Mouse (Mus musculus) hindbrain, embryonic 11.5 days (tissue): Measurements from ENCODE around the gene Fgf22. TPM values are rescaled to one million over a fixed set of nuclear protein-coding genes. Genes with fewer than 3 reads are reported as not detected.
A peak's percentile ranks its signal among the peaks of the same experiment; 100 is the strongest.

Experiments used
- ATAC-seq: fragments of 200-750 bp; cut with Nextera tagmentation; 2 replicates; pipeline ENCODE4 v1.8.0; 2017; ENCODE audit warnings: mild to moderate bottlenecking, moderate TSS enrichment, moderate library complexity; ENCODE audit not compliant: low FRiP score
- DNase-seq: peaks from one replicate; pipeline ENCODE4 v3.0.0-alpha.2; 2015; ENCODE audit warnings: low spot score
- H3K27ac ChIP-seq: fragments of 300-500 bp; sonication (generic); 2 replicates; pipeline ENCODE4 v1.5.1; 2014; ENCODE audit warnings: mild to moderate bottlenecking, low read depth, low read length
- H3K27me3 ChIP-seq: fragments of 300-500 bp; sonication (generic); 2 replicates; pipeline ENCODE4 v1.6.1; 2014; ENCODE audit warnings: mild to moderate bottlenecking, low read length, moderate library complexity, mixed read lengths; ENCODE audit not compliant: control insufficient read depth, insufficient read depth
- H3K36me3 ChIP-seq: fragments of 300-500 bp; sonication (generic); 2 replicates; pipeline ENCODE4 v1.6.1; 2014; ENCODE audit warnings: mild to moderate bottlenecking, low read length, moderate library complexity, mixed read lengths; ENCODE audit not compliant: control insufficient read depth, insufficient read depth
- H3K4me1 ChIP-seq: fragments of 300-500 bp; sonication (generic); replicated peaks from 2 replicates; pipeline ENCODE4 v1.6.1; 2014; ENCODE audit warnings: low read length, mixed read lengths; ENCODE audit not compliant: control insufficient read depth, insufficient read depth
- H3K4me2 ChIP-seq: fragments of 300-500 bp; sonication (generic); replicated peaks from 2 replicates; pipeline ENCODE4 v1.6.1; 2014; ENCODE audit warnings: mild to moderate bottlenecking, low read depth, low read length
- H3K4me3 ChIP-seq: fragments of 300-500 bp; sonication (generic); 2 replicates; pipeline ENCODE4 v1.5.1; 2014; ENCODE audit warnings: low read depth, low read length
- H3K9ac ChIP-seq: fragments of 300-500 bp; sonication (generic); 2 replicates; pipeline ENCODE4 v1.6.1; 2014; ENCODE audit warnings: low read depth, low read length
- H3K9me3 ChIP-seq: fragments of 300-500 bp; sonication (generic); 2 replicates; pipeline ENCODE4 v1.6.1; 2016; ENCODE audit warnings: low read length; ENCODE audit not compliant: control insufficient read depth
- WGBS: fragments of 180-500 bp; shearing (Covaris S2); extraction: QIAGEN DNeasy Blood & Tissue Kit; methylation state at CpG from one replicate; pipeline ENCODE4 v1.1.7; 2014; 5-methylcytosine and 5-hydroxymethylcytosine counted together
- polyA plus RNA-seq: library from polyadenylated mRNA; unstranded; fragments of >200 nt; fragmentation: Nextera tagmentation; extraction: Ambion mirVana; gene quantifications from 2 replicates; pipeline ENCODE4 v1.2.1, GENCODE M21; 2014

Fgf22 gene
- polyA plus RNA-seq, 1 experiment from 2014 or later, result 0.48 TPM

DNA sequence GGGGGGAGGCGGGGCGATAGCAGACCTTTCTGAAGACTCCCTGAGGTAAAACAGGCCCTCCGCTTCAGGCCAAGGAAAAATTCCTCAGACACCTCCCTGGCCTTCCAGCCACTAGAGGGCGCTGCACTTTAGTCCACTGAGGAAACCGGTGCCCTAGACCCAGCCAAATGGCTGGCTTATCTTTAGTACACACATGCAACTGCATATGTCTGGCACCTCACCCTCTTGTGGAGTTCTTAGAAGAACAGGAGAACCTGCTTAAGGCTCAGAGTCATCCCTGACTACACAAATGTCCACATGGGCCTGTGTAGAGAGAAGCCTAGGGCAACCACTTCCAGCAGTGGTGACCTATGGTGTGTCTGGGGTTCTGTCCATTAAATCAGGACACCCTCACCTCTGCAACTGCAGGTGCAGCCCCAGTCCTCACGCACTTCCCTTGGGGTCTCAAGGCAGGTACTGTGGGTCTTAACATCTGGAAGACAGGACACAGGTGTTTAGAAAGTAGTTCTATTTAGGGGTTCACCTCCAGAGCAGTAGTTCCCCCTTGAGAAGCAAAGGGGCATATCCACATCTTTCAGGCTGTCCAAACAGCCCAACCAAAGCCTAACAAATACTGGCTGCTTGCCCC is 42.3 kb upstream of the Fgf22 start:
- Histone ChIP-seq H3K9me3 (no peaks in the 10 kb centered on the region), H3K4me3 (no peak overlapping the region), H3K27me3 (peaks cover 29% of the 10 kb centered on the region), H3K27ac (no peak overlapping the region), H3K4me1 (no peaks in the 10 kb centered on the region), H3K36me3 (peaks cover 12% of the 10 kb centered on the region), H3K9ac (no peak overlapping the region), H3K4me2 (no peak overlapping the region)
- DNase-seq (peak; percentile 88), ATAC-seq (peak; percentile 39; the same call in 1 of the 2 replicates)
- 7% methylated on average over 5 of the region's 6 CpGs for WGBS

DNA sequence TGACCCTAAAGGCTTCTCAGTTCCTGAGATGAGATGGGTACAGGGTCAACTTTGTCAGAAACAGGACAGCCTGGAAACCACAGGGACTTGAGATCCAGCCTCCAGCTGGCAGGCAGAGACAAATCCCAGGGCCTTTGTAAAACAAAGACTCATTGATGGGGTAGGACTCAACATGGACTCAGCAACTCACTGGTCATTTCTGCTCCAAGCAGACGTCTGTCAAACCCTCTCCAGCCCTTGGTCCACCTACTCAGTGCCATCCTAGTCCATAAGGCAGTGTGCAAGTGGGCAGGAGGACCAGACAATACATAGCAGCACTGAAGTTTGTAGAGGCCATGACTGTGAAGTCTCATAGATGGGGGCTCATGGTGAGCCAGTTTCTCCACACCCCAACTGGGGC is 41.7 kb upstream of the Fgf22 start:
- H3K4me2 ChIP-seq, result no peak overlapping the region
- 33% methylated on average over 1 of the region's 1 CpGs for WGBS
- DNase-seq (no peak), ATAC-seq (no peak)
- no peaks in the 10 kb centered on the region for H3K4me1 ChIP-seq
- peaks cover 12% of the 10 kb centered on the region for H3K36me3 ChIP-seq
- H3K9me3 ChIP-seq, result no peaks in the 10 kb centered on the region
- no peak overlapping the region for H3K27ac ChIP-seq
- H3K4me3 ChIP-seq, result no peak overlapping the region
- peaks cover 34% of the 10 kb centered on the region for H3K27me3 ChIP-seq
- H3K9ac ChIP-seq, result no peak overlapping the region

GRCm38 (mm10) chr10:79714996-79715395 is 39.9 kb upstream of the Fgf22 start:
- peaks cover 7% of the 10 kb centered on the region for H3K36me3 ChIP-seq
- H3K27ac ChIP-seq, result no peak overlapping the region
- no peaks in the 10 kb centered on the region for H3K9me3 ChIP-seq
- H3K27me3 ChIP-seq, result peaks cover 45% of the 10 kb centered on the region
- ATAC-seq (no peak), DNase-seq (no peak)
- 68% methylated on average over 4 of the region's 4 CpGs for WGBS
- H3K4me3 ChIP-seq, result no peak overlapping the region
- no peaks in the 10 kb centered on the region for H3K4me1 ChIP-seq
- H3K4me2 ChIP-seq, result no peak overlapping the region
- no peak overlapping the region for H3K9ac ChIP-seq

DNA sequence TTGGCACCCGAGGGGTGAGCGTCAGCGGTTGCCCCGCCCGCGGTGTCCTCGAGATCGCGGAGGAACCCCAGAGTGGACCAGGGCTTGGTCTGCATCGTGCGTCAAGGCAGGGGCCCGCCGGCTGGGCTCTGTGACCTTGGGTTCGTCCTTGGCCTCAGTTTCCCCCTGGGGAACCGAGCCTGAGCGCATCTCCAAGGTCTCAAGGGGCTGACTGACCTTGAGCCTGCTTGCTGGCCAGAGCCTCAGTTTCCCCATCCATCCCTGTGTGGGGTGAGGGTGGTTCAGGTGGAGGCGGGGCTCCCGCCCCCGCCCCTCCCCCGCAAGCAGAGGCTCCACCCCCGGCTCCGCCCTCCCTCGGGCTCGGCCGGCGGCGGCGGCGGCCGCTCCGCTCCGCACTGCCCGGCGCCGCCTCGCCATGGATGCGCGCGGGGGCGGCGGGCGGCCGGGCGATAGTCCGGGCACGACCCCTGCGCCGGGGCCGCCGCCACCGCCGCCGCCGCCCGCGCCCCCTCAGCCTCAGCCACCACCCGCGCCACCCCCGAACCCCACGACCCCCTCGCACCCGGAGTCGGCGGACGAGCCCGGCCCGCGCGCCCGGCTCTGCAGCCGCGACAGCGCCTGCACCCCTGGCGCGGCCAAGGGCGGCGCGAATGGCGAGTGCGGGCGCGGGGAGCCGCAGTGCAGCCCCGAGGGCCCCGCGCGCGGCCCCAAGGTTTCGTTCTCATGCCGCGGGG is 38.5 kb upstream of the Fgf22 start, which contains the start of gene Hcn2:
Gene Hcn2 (plus strand): TSS at position 381 of the 734 bp plus-strand sequence.
- Histone ChIP-seq H3K4me3 (peak within 1 kb of the TSS; percentile 37), H3K4me2 (peak within 1 kb of the TSS; percentile 73), H3K27me3 (peaks cover 45% of the 10 kb centered on the region), H3K36me3 (no peaks in the 10 kb centered on the region), H3K9ac (peak within 1 kb of the TSS; percentile 50; the same call in 1 of the 2 replicates), H3K9me3 (no peaks in the 10 kb centered on the region), H3K27ac (no peak within 1 kb of the TSS), H3K4me1 (no peaks in the 10 kb centered on the region)
- WGBS, result 2% methylated on average over 44 of the region's 91 CpGs
- DNase-seq (peak; percentile 51), ATAC-seq (peak; percentile 45)

DNA sequence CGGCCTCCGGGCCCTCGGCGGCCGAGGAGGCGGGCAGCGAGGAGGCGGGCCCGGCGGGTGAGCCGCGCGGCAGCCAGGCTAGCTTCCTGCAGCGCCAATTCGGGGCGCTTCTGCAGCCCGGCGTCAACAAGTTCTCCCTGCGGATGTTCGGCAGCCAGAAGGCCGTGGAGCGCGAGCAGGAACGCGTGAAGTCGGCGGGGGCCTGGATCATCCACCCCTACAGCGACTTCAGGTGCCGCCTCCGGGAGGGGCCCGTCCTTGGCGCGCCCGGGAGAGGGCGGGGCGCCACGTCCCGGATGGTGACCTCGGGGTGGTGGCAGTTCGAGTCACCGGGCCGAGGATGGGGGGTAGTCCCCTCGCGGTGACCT is 37.9 kb upstream of the Fgf22 start:
- Histone ChIP-seq H3K4me1 (no peaks in the 10 kb centered on the region), H3K4me3 (peak overlapping the region; percentile 37), H3K36me3 (no peaks in the 10 kb centered on the region), H3K27ac (no peak overlapping the region), H3K4me2 (peak overlapping the region; percentile 73), H3K9me3 (no peaks in the 10 kb centered on the region), H3K9ac (0 out of 2 replicates have a peak overlapping the region, but pooled peaks have one; percentile 3), H3K27me3 (peaks cover 45% of the 10 kb centered on the region)
- ATAC-seq (no peak), DNase-seq (peak; percentile 51)
- WGBS, result 1% methylated on average over 41 of the region's 44 CpGs

DNA sequence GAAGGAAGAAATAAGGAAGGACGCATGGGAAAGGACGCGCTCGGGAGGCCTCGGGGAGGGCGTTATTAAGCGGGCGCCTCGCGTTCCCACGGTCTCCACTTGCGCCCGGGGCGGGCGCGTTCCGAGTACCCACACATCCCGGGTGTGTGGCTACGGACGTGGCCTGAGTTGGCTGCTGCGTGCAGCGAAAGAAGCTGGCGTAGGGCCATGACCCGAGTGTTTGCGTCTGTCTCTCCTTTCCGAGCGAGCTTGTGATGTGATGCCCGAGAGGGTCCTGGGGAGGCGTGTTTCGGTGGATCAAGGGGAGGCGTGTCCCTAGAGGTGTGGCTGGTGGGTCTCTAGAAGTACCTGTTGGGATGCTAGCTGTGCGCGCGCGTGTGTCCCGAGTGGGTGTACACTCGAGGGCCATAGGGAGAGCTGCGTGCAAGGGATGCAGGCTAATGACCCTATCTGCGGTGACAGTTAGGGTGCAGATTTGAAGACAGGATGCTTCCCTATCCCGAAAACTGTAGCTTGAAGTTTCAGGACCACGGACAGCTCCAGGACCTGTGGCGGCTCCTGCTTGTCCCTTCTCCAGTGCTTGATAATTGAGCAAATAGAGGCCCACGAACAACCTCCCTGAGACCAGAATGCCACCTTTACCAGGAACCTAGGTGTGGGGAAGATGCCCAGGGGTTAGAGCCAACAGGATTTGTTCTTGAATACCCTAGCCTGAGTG is 37.1 kb upstream of the Fgf22 start:
- ATAC-seq, result no peak

GRCm38 (mm10) chr10:79721089-79721488 is 33.8 kb upstream of the Fgf22 start:
- Histone ChIP-seq H3K4me1 (no peaks in the 10 kb centered on the region), H3K36me3 (no peaks in the 10 kb centered on the region), H3K27ac (no peak overlapping the region), H3K9me3 (no peaks in the 10 kb centered on the region), H3K4me2 (no peak overlapping the region), H3K27me3 (peaks cover 32% of the 10 kb centered on the region), H3K9ac (no peak overlapping the region), H3K4me3 (no peak overlapping the region)
- ATAC-seq, result no peak
- 67% methylated on average over 5 of the region's 5 CpGs for WGBS
- no peak for DNase-seq

More for the DNA sequence above, 37.1 kb upstream of the Fgf22 start:
- H3K4me3 ChIP-seq, result peak overlapping the region; percentile 37; the same call in 1 of the 2 replicates
- DNase-seq, result peak; percentile 83
- peaks cover 45% of the 10 kb centered on the region for H3K27me3 ChIP-seq
- no peak overlapping the region for H3K27ac ChIP-seq
- H3K4me1 ChIP-seq, result no peaks in the 10 kb centered on the region
- no peaks in the 10 kb centered on the region for H3K9me3 ChIP-seq
- peak overlapping the region; percentile 73 for H3K4me2 ChIP-seq
- no peaks in the 10 kb centered on the region for H3K36me3 ChIP-seq
- H3K9ac ChIP-seq, result no peak overlapping the region
- 5% methylated on average over 43 of the region's 43 CpGs for WGBS

GRCm38 (mm10) chr10:79723047-79723446 is 31.8 kb upstream of the Fgf22 start:
- Histone ChIP-seq H3K9ac (no peak overlapping the region), H3K9me3 (no peaks in the 10 kb centered on the region), H3K4me1 (no peaks in the 10 kb centered on the region), H3K27me3 (peaks cover 12% of the 10 kb centered on the region), H3K4me3 (no peak overlapping the region), H3K4me2 (no peak overlapping the region), H3K36me3 (no peaks in the 10 kb centered on the region), H3K27ac (no peak overlapping the region)
- 59% methylated on average over 6 of the region's 6 CpGs for WGBS
- DNase-seq (no peak), ATAC-seq (no peak)
